Mouse (Mus musculus): Measurements from ENCODE around the gene Atp5l.

DNA sequence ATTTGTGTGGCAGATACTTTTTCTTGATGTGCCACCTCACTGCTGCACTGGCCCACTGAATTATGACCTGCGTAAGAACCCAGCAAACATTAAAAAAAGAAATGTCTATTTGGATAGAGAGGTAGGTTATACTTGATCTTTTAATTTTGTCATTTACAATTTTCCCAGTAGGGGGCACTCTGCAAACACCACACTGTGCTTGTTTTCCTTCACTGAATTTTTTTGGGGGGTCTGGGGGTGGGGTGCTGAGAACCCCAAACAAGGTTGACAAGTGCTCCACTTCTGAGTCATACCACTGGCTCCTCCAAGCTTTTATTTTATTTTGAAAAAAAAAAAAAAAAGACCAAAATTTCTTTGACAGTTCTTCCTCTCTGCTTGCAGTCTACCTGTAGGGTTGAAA, 48.9 kb upstream of the Atp5l start:
- TF ChIP-seq CTCF (IDR thresholded peaks at IDR 0.05; ENCODE audit: borderline replicate concordance, control insufficient read depth, extremely low read depth, insufficient read depth, low read length, poor library complexity), result no peak
- no peak for TF ChIP-seq POLR2A (IDR thresholded peaks at IDR 0.05; ENCODE audit: control insufficient read depth, extremely low read depth, insufficient read depth, low read length, poor library complexity)
